31 mouse cellular contexts compared by ENCODE assay signal in the genomic region with DNA sequence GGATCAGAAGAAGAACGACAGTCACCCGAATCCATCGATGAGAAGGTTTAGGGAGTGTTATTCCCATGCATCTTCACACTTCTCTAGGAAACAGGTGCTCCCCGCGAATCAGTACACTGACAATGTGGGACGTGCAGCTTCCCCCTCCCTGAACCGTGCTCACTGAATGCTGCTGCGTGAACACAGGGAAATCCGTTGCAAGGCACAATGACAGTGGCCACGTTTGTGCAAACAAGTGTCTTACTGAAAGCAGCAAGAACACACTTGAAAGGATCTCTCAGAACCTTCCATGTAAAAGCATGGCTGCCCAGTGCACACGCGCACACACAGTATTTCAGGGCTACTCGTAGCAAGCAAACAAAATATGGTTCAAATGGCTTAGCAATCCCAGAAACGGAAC.
A peak's percentile ranks its signal among the peaks of the same experiment; 100 is the strongest.
DNase-seq lines count a peak whose midpoint lies in the region; ATAC-seq and TF ChIP-seq lines count a peak whose summit lies in the region.
"Had no signal": no experiment of that assay in that cellular context is flagged by ENCODE, and none has a peak within 500 bp of the region (broad histone marks: within the 10 kb centered on the region; RNA-seq: fewer than 3 reads in every experiment).

No protein-coding gene starts in this region.

- H3K27ac ChIP-seq in neural tube, embryonic 15.5 days (replicated peaks): no peak overlapping the region; the same call in 1 of the 2 replicates
- H3K27ac ChIP-seq: embryonic facial prominence, embryonic 10.5 days; embryonic facial prominence, embryonic 15.5 days; heart, adult 2 months; hindbrain, embryonic 15.5 days; kidney, embryonic 15.5 days; limb, embryonic 13.5 days; lung, embryonic 15.5 days; midbrain, embryonic 10.5 days; midbrain, embryonic 15.5 days had no signal

- no peaks in the 10 kb centered on the region for H3K27me3 ChIP-seq in neural tube, embryonic 15.5 days (replicated peaks)
- H3K27me3 ChIP-seq: CH12.LX; embryonic facial prominence, embryonic 15.5 days; heart, embryonic 12.5 days; hindbrain, embryonic 15.5 days; kidney, embryonic 15.5 days; limb, embryonic 13.5 days; lung, embryonic 15.5 days; midbrain, embryonic 15.5 days had no signal

- no peak for TF ChIP-seq CTCF in brain, embryonic 14.5 days (IDR thresholded peaks at IDR 0.05; ENCODE audit: borderline replicate concordance, extremely low read depth, insufficient read depth, insufficient read length)

- TF ChIP-seq POLR2A in brain, embryonic 14.5 days (IDR thresholded peaks at IDR 0.05; ENCODE audit: borderline replicate concordance, extremely low read depth, insufficient read depth, insufficient read length, poor library complexity, severe bottlenecking): no peak

- no peaks in the 10 kb centered on the region for H3K9me3 ChIP-seq in neural tube, embryonic 15.5 days (replicated peaks)
- H3K9me3 ChIP-seq: embryonic facial prominence, embryonic 10.5 days; embryonic facial prominence, embryonic 15.5 days; heart, embryonic 12.5 days; hindbrain, embryonic 15.5 days; kidney, embryonic 15.5 days; limb, embryonic 13.5 days; lung, embryonic 15.5 days; midbrain, embryonic 10.5 days; midbrain, embryonic 15.5 days had no signal

- H3K4me2 ChIP-seq in neural tube, embryonic 15.5 days: no peak overlapping the region
- H3K4me2 ChIP-seq: embryonic facial prominence, embryonic 15.5 days; heart, embryonic 12.5 days; hindbrain, embryonic 15.5 days; kidney, embryonic 15.5 days; limb, embryonic 13.5 days; liver, embryonic 11.5 days; lung, embryonic 15.5 days; midbrain, embryonic 15.5 days had no signal

- H3K36me3 ChIP-seq in neural tube, embryonic 15.5 days: no peaks in the 10 kb centered on the region
- H3K36me3 ChIP-seq: embryonic facial prominence, embryonic 10.5 days; embryonic facial prominence, embryonic 15.5 days; heart, embryonic 12.5 days; hindbrain, embryonic 15.5 days; kidney, embryonic 15.5 days; limb, embryonic 13.5 days; lung, embryonic 15.5 days; midbrain, embryonic 10.5 days; midbrain, embryonic 15.5 days had no signal

- H3K4me1 ChIP-seq in neural tube, embryonic 15.5 days: no peaks in the 10 kb centered on the region
- H3K4me1 ChIP-seq: embryonic facial prominence, embryonic 10.5 days; embryonic facial prominence, embryonic 15.5 days; heart, embryonic 12.5 days; hindbrain, embryonic 15.5 days; kidney, embryonic 15.5 days; limb, embryonic 13.5 days; lung, embryonic 15.5 days; midbrain, embryonic 10.5 days had no signal

- 69% methylated on average over 14 of the region's 14 CpGs for WGBS in neural tube, embryonic 15.5 days

- DNase-seq in frontal cortex, postnatal 14 days (ENCODE audit: low spot score in 2 of 2): no peak
- no peak for DNase-seq in neural tube, embryonic 10.5 days (ENCODE audit: extremely low spot score, low spot score)
- peak; percentile 45 for DNase-seq in brain, embryonic 14.5 days (ENCODE audit: low read depth)
- DNase-seq in right cerebral cortex, postnatal 14 days: peak; percentile 10
- DNase-seq: adrenal gland, adult 2 months; adrenal gland, postnatal 36 days; B cell, adult 2 months; cerebellum, adult 8-10 months; cerebellum, postnatal 25 days; heart, adult 2 months; heart, postnatal 4 days; kidney, adult 11 months; kidney, postnatal 25 days; spleen, adult 18-20 months; thymus, adult 2 months; thymus, postnatal 4 days had no signal

- H3K9ac ChIP-seq in neural tube, embryonic 15.5 days (replicated peaks): no peak overlapping the region
- H3K9ac ChIP-seq: embryonic facial prominence, embryonic 15.5 days; heart, embryonic 12.5 days; hindbrain, embryonic 15.5 days; kidney, embryonic 15.5 days; limb, embryonic 13.5 days; lung, embryonic 15.5 days; midbrain, embryonic 15.5 days had no signal

- peak; percentile 60 for ATAC-seq in frontal cortex, adult (ENCODE audit: low TSS enrichment)
- ATAC-seq in neural tube, embryonic 15.5 days (ENCODE audit: low FRiP score): peak; percentile 45; the same call in 1 of the 2 replicates
- ATAC-seq: activated CD4-positive, CD25-positive, alpha-beta regulatory T cell, adult 4 months; inflammation-experienced regulatory T-cells, adult 6 months; midbrain, embryonic 15.5 days had no signal

- H3K4me3 ChIP-seq in neural tube, embryonic 15.5 days (replicated peaks): no peak overlapping the region
- H3K4me3 ChIP-seq: embryonic facial prominence, embryonic 10.5 days; embryonic facial prominence, embryonic 15.5 days; heart, adult 2 months; heart, embryonic 12.5 days; hindbrain, embryonic 15.5 days; kidney, embryonic 15.5 days; limb, embryonic 13.5 days; lung, embryonic 15.5 days; midbrain, embryonic 10.5 days; midbrain, embryonic 15.5 days had no signal

Comparison
In these comparisons a context has a peak if more than half of its experiments do, and no peak if none do; other contexts are left out.
1. DNase-seq: peak in brain, embryonic 14.5 days (single experiment) and right cerebral cortex, postnatal 14 days (single experiment); none in frontal cortex, postnatal 14 days (0 of 2) and neural tube, embryonic 10.5 days (single experiment).